In the genomic region with DNA sequence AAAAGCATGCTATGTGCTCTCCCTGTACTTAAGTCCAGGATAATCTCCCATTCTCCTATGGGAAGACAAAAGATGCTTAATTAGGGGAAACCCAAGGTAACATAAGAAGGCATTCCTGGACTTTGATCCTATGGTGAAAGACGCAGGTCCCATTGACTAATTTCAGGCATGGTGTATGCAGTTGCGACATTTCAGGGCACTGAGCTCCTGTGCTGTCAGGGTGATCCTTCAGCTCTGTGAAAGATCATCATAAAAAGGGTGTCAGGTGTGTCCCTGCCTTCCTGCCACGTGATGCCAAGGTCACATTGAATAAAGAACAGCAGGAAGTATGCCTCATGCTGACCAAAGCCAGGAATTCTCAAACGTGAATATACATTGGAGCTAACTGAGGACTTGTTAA, we compare ENCODE assay signal across 20 mouse cellular contexts.
A peak's percentile ranks its signal among the peaks of the same experiment; 100 is the strongest.
DNase-seq lines count a peak whose midpoint lies in the region; ATAC-seq and TF ChIP-seq lines count a peak whose summit lies in the region.
"Had no signal": no experiment of that assay in that cellular context is flagged by ENCODE, and none has a peak within 500 bp of the region (broad histone marks: within the 10 kb centered on the region; RNA-seq: fewer than 3 reads in every experiment).

No protein-coding gene starts in this region.

- TF ChIP-seq EP300 in liver, postnatal 0 days (IDR thresholded peaks at IDR 0.05; ENCODE audit: low read depth): no peak
- no peak for TF ChIP-seq EP300 in lung, postnatal 0 days (IDR thresholded peaks at IDR 0.05)

- no peak for TF ChIP-seq CTCF in liver, postnatal 0 days (IDR thresholded peaks at IDR 0.05; ENCODE audit: low read depth)
- TF ChIP-seq CTCF in lung, postnatal 0 days (IDR thresholded peaks at IDR 0.05): no peak
- no peak for TF ChIP-seq CTCF in intestine, postnatal 0 days (IDR thresholded peaks at IDR 0.05; ENCODE audit: low read depth)

- H3K27me3 ChIP-seq in heart, embryonic 11.5 days (ENCODE audit: control insufficient read depth, insufficient read depth, low read length): no peaks in the 10 kb centered on the region
- H3K27me3 ChIP-seq in liver, postnatal 0 days (ENCODE audit: insufficient read depth, low read length): no peaks in the 10 kb centered on the region
- H3K27me3 ChIP-seq in liver, embryonic 12.5 days (replicated peaks): no peaks in the 10 kb centered on the region
- no peaks in the 10 kb centered on the region for H3K27me3 ChIP-seq in lung, postnatal 0 days (replicated peaks; ENCODE audit: insufficient read depth, low read length)
- no peaks in the 10 kb centered on the region for H3K27me3 ChIP-seq in intestine, postnatal 0 days (replicated peaks; ENCODE audit: control insufficient read depth, insufficient read depth, low read length)
- H3K27me3 ChIP-seq: embryonic facial prominence, embryonic 15.5 days; heart, embryonic 13.5 days; hindbrain, embryonic 13.5 days; Patski had no signal

- H3K4me2 ChIP-seq in heart, embryonic 11.5 days: no peak overlapping the region
- H3K4me2 ChIP-seq in liver, postnatal 0 days (ENCODE audit: low read depth, low read length): no peak overlapping the region
- no peak overlapping the region for H3K4me2 ChIP-seq in liver, embryonic 12.5 days
- no peak overlapping the region for H3K4me2 ChIP-seq in lung, postnatal 0 days (replicated peaks; ENCODE audit: low read depth, low read length)
- H3K4me2 ChIP-seq in intestine, postnatal 0 days (replicated peaks; ENCODE audit: low read depth): no peak overlapping the region
- H3K4me2 ChIP-seq: hindbrain, embryonic 13.5 days had no signal

- WGBS in heart, embryonic 11.5 days (ENCODE audit: insufficient replicate concordance): 50% methylated on average over 4 of the region's 4 CpGs
- 49% methylated on average over 4 of the region's 4 CpGs for WGBS in liver, postnatal 0 days (ENCODE audit: insufficient replicate concordance)
- 57% methylated on average over 4 of the region's 4 CpGs for WGBS in liver, embryonic 12.5 days (ENCODE audit: insufficient replicate concordance)
- WGBS in lung, postnatal 0 days: 29% methylated on average over 4 of the region's 4 CpGs
- 28% methylated on average over 4 of the region's 4 CpGs for WGBS in intestine, postnatal 0 days

- H3K9ac ChIP-seq in heart, embryonic 11.5 days (ENCODE audit: low read depth, low read length): no peak overlapping the region
- no peak overlapping the region for H3K9ac ChIP-seq in liver, postnatal 0 days (replicated peaks)
- no peak overlapping the region for H3K9ac ChIP-seq in liver, embryonic 12.5 days
- no peak overlapping the region for H3K9ac ChIP-seq in lung, postnatal 0 days (replicated peaks; ENCODE audit: low read depth)
- no peak overlapping the region for H3K9ac ChIP-seq in intestine, postnatal 0 days (ENCODE audit: low read depth, low read length)
- H3K9ac ChIP-seq: embryonic facial prominence, embryonic 15.5 days; heart, embryonic 13.5 days; hindbrain, embryonic 13.5 days had no signal

- no peak for ATAC-seq in heart, embryonic 11.5 days (replicated peaks; ENCODE audit: insufficient number of reproducible peaks, low FRiP score, low TSS enrichment)
- peak; percentile 61; the same call in 1 of the 2 replicates for ATAC-seq in liver, postnatal 0 days
- ATAC-seq in liver, embryonic 12.5 days: no peak
- no peak for ATAC-seq in lung, postnatal 0 days
- ATAC-seq in intestine, postnatal 0 days: peak; percentile 69
- ATAC-seq: forebrain, embryonic 16.5 days; hindbrain, postnatal 0 days; Patski had no signal

- no peak overlapping the region for H3K27ac ChIP-seq in heart, embryonic 11.5 days (ENCODE audit: low read depth, low read length)
- no peak overlapping the region for H3K27ac ChIP-seq in liver, postnatal 0 days (ENCODE audit: low read depth)
- no peak overlapping the region for H3K27ac ChIP-seq in liver, embryonic 12.5 days
- H3K27ac ChIP-seq in lung, postnatal 0 days (ENCODE audit: low read length): peak overlapping the region; percentile 21; the same call in 1 of the 2 replicates
- no peak overlapping the region for H3K27ac ChIP-seq in intestine, postnatal 0 days (ENCODE audit: low read depth, low read length)
- H3K27ac ChIP-seq: heart, embryonic 13.5 days; hindbrain, embryonic 13.5 days; hindbrain, postnatal 0 days had no signal

- H3K36me3 ChIP-seq in heart, embryonic 11.5 days (ENCODE audit: control insufficient read depth, insufficient read depth, low read length): no peaks in the 10 kb centered on the region
- H3K36me3 ChIP-seq in liver, postnatal 0 days (replicated peaks; ENCODE audit: insufficient read depth, low read length): no peaks in the 10 kb centered on the region
- no peaks in the 10 kb centered on the region for H3K36me3 ChIP-seq in liver, embryonic 12.5 days
- no peaks in the 10 kb centered on the region for H3K36me3 ChIP-seq in lung, postnatal 0 days (ENCODE audit: insufficient read depth, low read length)
- H3K36me3 ChIP-seq in intestine, postnatal 0 days (ENCODE audit: control insufficient read depth, insufficient read depth): no peaks in the 10 kb centered on the region
- H3K36me3 ChIP-seq: embryonic facial prominence, embryonic 15.5 days; heart, embryonic 13.5 days; hindbrain, embryonic 13.5 days had no signal

- DNase-seq in heart, adult 11 months: peak; percentile 64
- DNase-seq in liver, postnatal 0 days: no peak
- no peak for DNase-seq in lung, postnatal 0 days (ENCODE audit: low spot score)
- DNase-seq in lung, postnatal 10 days: no peak
- no peak for DNase-seq in embryo, embryonic 9.5 days (ENCODE audit: extremely low spot score)
- DNase-seq: adrenal gland, adult 8-10 months; cerebellum, adult 2 months; cerebellum, postnatal 10 days; gastrocnemius, postnatal 10 days; heart, postnatal 36 days had no signal

- no peak overlapping the region for H3K4me3 ChIP-seq in heart, embryonic 11.5 days (ENCODE audit: low read depth, low read length)
- H3K4me3 ChIP-seq in liver, postnatal 0 days (ENCODE audit: low read depth, low read length): no peak overlapping the region
- H3K4me3 ChIP-seq in liver, embryonic 12.5 days: no peak overlapping the region
- H3K4me3 ChIP-seq in lung, postnatal 0 days (ENCODE audit: low read depth, low read length): no peak overlapping the region
- H3K4me3 ChIP-seq in intestine, postnatal 0 days (ENCODE audit: low read depth, low read length): no peak overlapping the region
- H3K4me3 ChIP-seq: embryonic facial prominence, embryonic 15.5 days; erythroblast, embryonic 14.5 days; heart, embryonic 13.5 days; hindbrain, embryonic 13.5 days had no signal

- H3K4me1 ChIP-seq in heart, embryonic 11.5 days (ENCODE audit: control insufficient read depth, insufficient read depth, low read length): peaks cover 11% of the 10 kb centered on the region
- peaks cover 2% of the 10 kb centered on the region; the same call in 1 of the 2 replicates for H3K4me1 ChIP-seq in liver, postnatal 0 days (ENCODE audit: insufficient read depth)
- no peaks in the 10 kb centered on the region for H3K4me1 ChIP-seq in liver, embryonic 12.5 days
- peaks cover 11% of the 10 kb centered on the region for H3K4me1 ChIP-seq in lung, postnatal 0 days (ENCODE audit: insufficient read depth, low read depth, low read length)
- H3K4me1 ChIP-seq in intestine, postnatal 0 days (replicated peaks; ENCODE audit: control insufficient read depth, insufficient read depth, low read length): no peaks in the 10 kb centered on the region

- no peaks in the 10 kb centered on the region for H3K9me3 ChIP-seq in heart, embryonic 11.5 days (replicated peaks; ENCODE audit: control insufficient read depth, low read length)
- no peaks in the 10 kb centered on the region for H3K9me3 ChIP-seq in liver, postnatal 0 days (ENCODE audit: low read length)
- no peaks in the 10 kb centered on the region for H3K9me3 ChIP-seq in liver, embryonic 12.5 days (replicated peaks)
- H3K9me3 ChIP-seq in lung, postnatal 0 days (ENCODE audit: low read length): no peaks in the 10 kb centered on the region
- no peaks in the 10 kb centered on the region for H3K9me3 ChIP-seq in intestine, postnatal 0 days (ENCODE audit: control insufficient read depth)
- H3K9me3 ChIP-seq: embryonic facial prominence, embryonic 15.5 days; heart, embryonic 13.5 days; hindbrain, embryonic 13.5 days had no signal

Comparison
In these comparisons a context has a peak if more than half of its experiments do, and no peak if none do; other contexts are left out.
1. ATAC-seq: peak in liver, postnatal 0 days (single experiment) and intestine, postnatal 0 days (single experiment); none in heart, embryonic 11.5 days (single experiment), liver, embryonic 12.5 days (single experiment) and lung, postnatal 0 days (single experiment).